In genomic region chrX:143393791-143394369, GRCm38 (mm10) we compare ENCODE assay signal across 8 mouse cellular contexts. TPM values are rescaled to one million over a fixed set of nuclear protein-coding genes. Genes with fewer than 3 reads are reported as not detected.
DNase-seq lines count a peak whose midpoint lies in the region; ATAC-seq and TF ChIP-seq lines count a peak whose summit lies in the region.

Gene Chrdl1, minus strand, starts transcription at chrX:143394262.

- H3K4me1 ChIP-seq in kidney, adult 2 months (ENCODE audit: control insufficient read depth, insufficient read depth, low read length): no peaks in the 10 kb centered on the region
- H3K4me1 ChIP-seq in liver, embryonic 15.5 days (replicated peaks): no peaks in the 10 kb centered on the region
- H3K4me1 ChIP-seq in neural tube, embryonic 15.5 days: no peaks in the 10 kb centered on the region

- peak within 1 kb of the TSS; percentile 43 for H3K4me3 ChIP-seq in kidney, adult 2 months (ENCODE audit: insufficient read depth, low read depth, low read length)
- H3K4me3 ChIP-seq in liver, embryonic 15.5 days (replicated peaks): peak within 1 kb of the TSS; percentile 7; the same call in 1 of the 2 replicates
- peak within 1 kb of the TSS; percentile 48 for H3K4me3 ChIP-seq in neural tube, embryonic 15.5 days (replicated peaks)

- TF ChIP-seq POLR2A in kidney, adult 2 months (IDR thresholded peaks at IDR 0.05; ENCODE audit: low read depth, low read length): no peak

- no peak within 1 kb of the TSS for H3K9ac ChIP-seq in liver, embryonic 15.5 days
- peak within 1 kb of the TSS; percentile 26; the same call in 1 of the 2 replicates for H3K9ac ChIP-seq in neural tube, embryonic 15.5 days (replicated peaks)

- peak; percentile 44; the same call in 1 of the 2 replicates for ATAC-seq in frontal cortex, adult (ENCODE audit: low TSS enrichment)
- no peak for ATAC-seq in liver, embryonic 15.5 days (ENCODE audit: insufficient read depth)
- ATAC-seq in neural tube, embryonic 15.5 days (ENCODE audit: low FRiP score): peak; percentile 55; the same call in 1 of the 2 replicates
- no peak for ATAC-seq in CD4-positive, CD25-positive, alpha-beta regulatory T cell, adult 4 months

- H3K36me3 ChIP-seq in kidney, adult 2 months (ENCODE audit: control insufficient read depth, insufficient read depth, low read length): no peaks in the 10 kb centered on the region
- no peaks in the 10 kb centered on the region for H3K36me3 ChIP-seq in liver, embryonic 15.5 days (replicated peaks)
- no peaks in the 10 kb centered on the region for H3K36me3 ChIP-seq in neural tube, embryonic 15.5 days

- DNase-seq in frontal cortex, postnatal 36 days (ENCODE audit: low spot score in 2 of 2): no peak
- peak; percentile 3 to 41 for DNase-seq in adrenal gland, postnatal 36 days
- DNase-seq in gastrocnemius, postnatal 10 days: peak; percentile 36
- peak; percentile 5 for DNase-seq in kidney, adult 2 months

- H3K4me2 ChIP-seq in liver, embryonic 15.5 days: peak within 1 kb of the TSS; percentile 33; the same call in 1 of the 2 replicates
- peak within 1 kb of the TSS; percentile 72 for H3K4me2 ChIP-seq in neural tube, embryonic 15.5 days

- H3K9me3 ChIP-seq in liver, embryonic 15.5 days (replicated peaks): no peaks in the 10 kb centered on the region
- H3K9me3 ChIP-seq in neural tube, embryonic 15.5 days (replicated peaks): no peaks in the 10 kb centered on the region

- no peak within 1 kb of the TSS for H3K27ac ChIP-seq in kidney, adult 2 months (ENCODE audit: insufficient read depth, low read depth, low read length)
- H3K27ac ChIP-seq in liver, embryonic 15.5 days (replicated peaks): no peak within 1 kb of the TSS
- no peak within 1 kb of the TSS for H3K27ac ChIP-seq in neural tube, embryonic 15.5 days (replicated peaks)

- TF ChIP-seq CTCF in kidney, adult 2 months (conservative IDR thresholded peaks at IDR 0.05; ENCODE audit: insufficient read depth, insufficient read length, low read depth, low read length): no peak

- WGBS in kidney, adult 2 months: 2% methylated on average over 31 of the region's 37 CpGs
- WGBS in liver, embryonic 15.5 days (ENCODE audit: insufficient replicate concordance): 14% methylated on average over 35 of the region's 37 CpGs
- WGBS in neural tube, embryonic 15.5 days: 21% methylated on average over 27 of the region's 37 CpGs

- H3K27me3 ChIP-seq in kidney, adult 2 months (replicated peaks; ENCODE audit: control insufficient read depth, insufficient read depth, low read length): no peaks in the 10 kb centered on the region
- peaks cover 30% of the 10 kb centered on the region for H3K27me3 ChIP-seq in liver, embryonic 15.5 days
- peaks cover 40% of the 10 kb centered on the region for H3K27me3 ChIP-seq in neural tube, embryonic 15.5 days (replicated peaks)

RNA-seq across cellular contexts. Expression of gene Chrdl1, which starts in this region (rescaled TPM):
- 1 to 10 TPM; 2.3 to 7.4 TPM for total RNA-seq in adrenal gland, postnatal 36 days (2021)
- 1 to 10 TPM; 6.2 TPM for total RNA-seq in gastrocnemius, postnatal 10 days (2021)
- 5.3 and 7.9 TPM in 2 replicates for polyA plus RNA-seq in kidney, adult 2 months (2012; rRNA removed)
- polyA plus RNA-seq in liver, embryonic 15.5 days (2015; fragmentation: Nextera tagmentation; extraction: Ambion mirVana): 0.44 and 0.91 TPM in 2 replicates
- polyA plus RNA-seq in neural tube, embryonic 15.5 days (2015; fragmentation: Nextera tagmentation; extraction: Ambion mirVana): 2.0 and 2.9 TPM in 2 replicates
- polyA plus RNA-seq in CD4-positive, CD25-positive, alpha-beta regulatory T cell, adult 4 months (2017; shearing (Covaris generic)): not detected

Comparison
In these comparisons a context has a peak if more than half of its experiments do, and no peak if none do; other contexts are left out.
1. ATAC-seq: peak in frontal cortex, adult (single experiment) and neural tube, embryonic 15.5 days (single experiment); none in liver, embryonic 15.5 days (single experiment) and CD4-positive, CD25-positive, alpha-beta regulatory T cell, adult 4 months (single experiment).
2. DNase-seq: peak in adrenal gland, postnatal 36 days (2 of 2), gastrocnemius, postnatal 10 days (single experiment) and kidney, adult 2 months (single experiment); none in frontal cortex, postnatal 36 days (0 of 2).
3. Peak in every context shown above with its lines, with median percentiles within 50 percentile points of each other: H3K4me3 ChIP-seq.